Mouse (Mus musculus) erythroblast, embryonic 14.5 days (primary cell): Measurements from ENCODE around the gene Sfxn4.
"Not testable (repeated sequence)": the region's sequence is repeated elsewhere in the genome, so short reads cannot be mapped to it uniquely, and the experiment has no call there.

Experiments
- GATA1 ChIP-seq: IDR thresholded peaks from 2 replicates; pipeline ENCODE4 v1.6.1; 2012; ENCODE audit warnings: low read length, inconsistent platforms, mixed read lengths
- TAL1 ChIP-seq: IDR thresholded peaks from 3 replicates; pipeline ENCODE4 v1.6.1; 2012; ENCODE audit warnings: low read length, inconsistent platforms, mixed read lengths

- TF ChIP-seq GATA1, TAL1: not testable (repeated sequence)
Measured at GRCm38 (mm10) chr19:60866169-60866568, 4.9 kb upstream of the Sfxn4 start.
